Mouse (Mus musculus): ENCODE data around the gene Mrc2. TPM values are rescaled to one million over a fixed set of nuclear protein-coding genes. Genes with fewer than 3 reads are reported as not detected.
A peak's percentile ranks its signal among the peaks of the same experiment; 100 is the strongest.

Mrc2 gene
- polyA plus RNA-seq, 1 experiment from 2014 or later: 35.3 TPM

DNA sequence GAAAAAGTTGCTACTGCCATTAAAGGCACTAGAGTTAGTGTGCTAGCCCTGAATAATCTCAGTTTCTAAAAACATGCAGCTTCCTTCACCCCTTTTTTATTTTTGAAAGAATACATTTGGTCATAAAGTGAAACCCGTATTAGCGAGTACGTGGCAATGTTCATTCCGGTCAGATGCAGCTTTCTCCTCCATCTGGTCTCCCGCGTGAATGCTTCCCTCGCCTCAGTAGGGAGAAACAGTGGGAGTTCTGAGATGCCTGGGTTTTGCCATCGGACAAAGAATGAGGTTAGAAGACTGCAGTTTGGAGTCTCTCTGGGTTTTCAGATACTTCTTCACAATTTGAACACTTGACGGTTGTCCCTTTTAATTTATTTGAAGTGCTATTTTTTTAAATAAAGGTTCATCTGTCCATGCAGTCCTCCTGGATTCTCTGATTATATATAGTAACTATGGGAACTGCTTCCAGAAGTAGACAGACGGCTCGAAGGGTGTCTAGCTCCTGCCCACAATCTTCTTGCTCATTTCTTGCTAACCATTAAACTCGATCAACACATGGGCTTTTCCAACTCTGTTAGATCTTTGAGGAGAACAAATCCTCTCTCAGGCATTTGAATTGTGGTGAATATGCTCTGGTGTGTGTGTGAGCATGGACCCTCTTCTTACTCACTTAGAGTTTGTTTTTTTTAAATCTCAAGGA, 10.5 kb upstream of the Mrc2 start:
- 52% methylated on average over 12 of the region's 12 CpGs for WGBS
- no peak overlapping the region for H3K4me3 ChIP-seq
- peaks cover 34% of the 10 kb centered on the region for H3K4me1 ChIP-seq
- peaks cover 38% of the 10 kb centered on the region for H3K36me3 ChIP-seq
- H3K27me3 ChIP-seq: no peaks in the 10 kb centered on the region
- peak overlapping the region; percentile 64 for H3K27ac ChIP-seq
- no peak overlapping the region for H3K4me2 ChIP-seq (replicated peaks)
- H3K9me3 ChIP-seq: no peaks in the 10 kb centered on the region
- no peak for ATAC-seq (ENCODE audit: insufficient number of reproducible peaks, insufficient read depth, low FRiP score, low TSS enrichment)
- H3K9ac ChIP-seq: no peak overlapping the region

DNA sequence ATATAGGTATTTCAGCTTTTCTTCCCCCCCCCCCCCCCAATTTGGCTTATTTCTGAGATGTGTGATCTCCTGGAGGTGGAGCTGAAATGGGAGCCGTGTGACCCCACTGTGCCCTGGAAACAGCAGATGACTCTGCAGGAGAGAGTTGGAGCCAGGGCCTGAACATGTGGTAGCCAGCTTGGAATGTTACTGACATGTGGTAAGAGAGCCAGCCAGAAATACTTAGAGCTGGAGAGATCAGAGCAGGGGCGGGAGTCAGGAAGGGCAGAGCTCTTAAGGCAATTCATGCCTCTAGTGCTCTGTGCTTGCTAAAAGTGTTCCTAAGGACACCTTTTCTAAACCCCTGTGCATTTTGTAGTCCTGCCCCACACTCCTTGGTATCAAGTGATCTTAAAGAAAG, 10.0 kb upstream of the Mrc2 start:
- no peaks in the 10 kb centered on the region for H3K27me3 ChIP-seq
- peak overlapping the region; percentile 64 for H3K27ac ChIP-seq
- no peaks in the 10 kb centered on the region for H3K9me3 ChIP-seq
- no peak overlapping the region for H3K4me2 ChIP-seq (replicated peaks)
- peak; percentile 79; the same call in 1 of the 2 replicates for ATAC-seq (ENCODE audit: insufficient number of reproducible peaks, insufficient read depth, low FRiP score, low TSS enrichment)
- H3K36me3 ChIP-seq: peaks cover 33% of the 10 kb centered on the region
- H3K4me1 ChIP-seq: peaks cover 34% of the 10 kb centered on the region
- H3K9ac ChIP-seq: no peak overlapping the region
- 24% methylated on average over 2 of the region's 2 CpGs for WGBS
- H3K4me3 ChIP-seq: no peak overlapping the region

DNA sequence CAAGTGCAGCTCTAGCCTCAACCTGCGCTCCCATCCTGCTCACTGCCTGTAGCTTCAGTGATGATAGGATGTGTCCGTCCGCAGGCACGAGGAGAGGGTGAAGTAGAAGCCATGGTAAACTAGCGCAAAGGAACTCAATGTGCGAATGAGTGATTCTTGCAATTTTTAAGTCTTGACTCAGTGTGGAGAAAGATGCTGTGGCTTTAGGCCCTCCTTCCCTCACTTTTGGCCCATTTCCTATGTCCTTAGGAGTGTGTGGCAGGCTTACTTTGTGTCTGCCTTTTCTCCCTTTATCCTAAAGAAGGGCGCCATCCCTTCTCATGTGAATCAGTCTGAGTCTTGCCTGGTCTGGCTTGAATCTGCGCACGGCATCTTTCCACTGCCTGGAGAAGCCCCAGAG, 9.4 kb upstream of the Mrc2 start:
- 80% methylated on average over 9 of the region's 9 CpGs for WGBS
- no peaks in the 10 kb centered on the region for H3K27me3 ChIP-seq
- peaks cover 34% of the 10 kb centered on the region for H3K36me3 ChIP-seq
- no peak overlapping the region for H3K4me2 ChIP-seq (replicated peaks)
- H3K4me1 ChIP-seq: peaks cover 34% of the 10 kb centered on the region
- ATAC-seq (ENCODE audit: insufficient number of reproducible peaks, insufficient read depth, low FRiP score, low TSS enrichment): no peak
- H3K9me3 ChIP-seq: no peaks in the 10 kb centered on the region
- no peak overlapping the region for H3K4me3 ChIP-seq
- peak overlapping the region; percentile 64 for H3K27ac ChIP-seq
- H3K9ac ChIP-seq: no peak overlapping the region

DNA sequence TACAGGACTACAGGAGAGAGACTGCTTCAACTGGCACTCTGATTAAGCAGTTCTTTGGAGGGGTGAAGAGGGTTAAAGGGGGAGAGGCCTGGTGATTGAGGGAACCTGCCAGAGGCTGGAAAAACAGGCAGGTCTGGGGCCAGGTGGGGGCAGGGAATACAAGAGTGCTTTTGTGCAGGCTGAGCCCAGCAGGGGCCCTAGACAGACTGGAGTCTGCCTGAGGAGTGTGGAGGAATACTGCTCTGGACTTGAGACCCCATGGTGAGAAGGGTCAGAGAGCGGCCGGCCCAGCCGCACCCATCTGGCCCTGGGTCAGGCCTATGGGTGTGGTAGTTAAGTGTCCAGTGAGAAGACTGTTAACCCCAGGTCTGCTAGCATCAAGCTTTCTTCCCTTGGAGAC, 6.7 kb upstream of the Mrc2 start:
- Histone ChIP-seq H3K9ac (no peak overlapping the region), H3K4me2 (replicated peaks) (no peak overlapping the region), H3K4me3 (no peak overlapping the region), H3K4me1 (peaks cover 38% of the 10 kb centered on the region), H3K36me3 (peaks cover 28% of the 10 kb centered on the region; the same call in 1 of the 2 replicates), H3K9me3 (no peaks in the 10 kb centered on the region), H3K27me3 (no peaks in the 10 kb centered on the region), H3K27ac (peak overlapping the region; percentile 64)
- 35% methylated on average over 3 of the region's 3 CpGs for WGBS
- ATAC-seq (ENCODE audit: insufficient number of reproducible peaks, insufficient read depth, low FRiP score, low TSS enrichment): peak; percentile 58; the same call in 1 of the 2 replicates

DNA sequence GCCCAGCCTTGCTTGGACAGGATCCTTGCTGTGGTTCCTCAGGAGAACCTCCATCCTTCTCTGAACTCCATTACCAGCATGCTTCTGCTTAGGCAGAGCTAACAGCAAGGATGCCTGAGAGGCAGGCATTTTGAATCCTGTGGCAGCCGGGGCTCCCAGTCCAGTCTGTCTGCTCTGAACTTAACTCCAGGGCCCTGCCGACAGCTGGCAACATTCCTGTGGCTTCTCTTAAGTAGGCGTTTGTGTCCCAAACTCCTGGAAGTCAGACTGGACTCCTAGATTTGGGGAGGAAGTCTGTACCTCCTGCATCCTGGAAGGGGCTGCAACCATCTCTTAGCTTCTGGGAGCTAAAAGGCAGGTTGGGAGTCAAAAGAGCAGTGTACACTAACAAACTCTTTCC, 3.0 kb upstream of the Mrc2 start:
- WGBS: 34% methylated on average over 3 of the region's 3 CpGs
- no peak for ATAC-seq (ENCODE audit: insufficient number of reproducible peaks, insufficient read depth, low FRiP score, low TSS enrichment)
- Histone ChIP-seq H3K27ac (peak overlapping the region; percentile 7; the same call in 1 of the 2 replicates), H3K4me2 (replicated peaks) (no peak overlapping the region), H3K36me3 (peaks cover 18% of the 10 kb centered on the region; the same call in 1 of the 2 replicates), H3K4me3 (no peak overlapping the region), H3K9me3 (no peaks in the 10 kb centered on the region), H3K9ac (no peak overlapping the region), H3K27me3 (no peaks in the 10 kb centered on the region), H3K4me1 (peaks cover 41% of the 10 kb centered on the region)

DNA sequence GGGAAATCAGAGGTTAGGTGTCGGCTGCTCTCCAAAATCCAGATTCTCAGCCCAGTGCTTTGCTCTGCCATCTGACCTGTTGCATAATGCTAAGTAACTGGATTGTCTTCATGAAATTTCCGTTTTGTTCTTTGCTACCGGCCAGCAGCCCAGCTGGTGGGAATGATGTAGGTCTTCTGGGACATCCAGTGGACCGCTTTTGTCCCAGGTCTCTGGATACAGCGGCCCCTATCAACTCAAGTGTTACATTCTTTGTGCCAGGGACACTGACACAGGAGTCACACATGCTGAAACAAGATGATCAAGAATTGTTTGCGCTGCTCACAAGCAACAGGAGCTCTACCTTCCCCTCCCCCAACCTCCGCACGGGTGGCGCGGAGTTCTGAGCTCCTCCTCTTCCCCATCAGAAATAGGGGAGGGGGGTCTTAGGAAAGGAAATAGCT, 741 bp upstream of the Mrc2 start:
- H3K4me1 ChIP-seq: peaks cover 30% of the 10 kb centered on the region
- no peaks in the 10 kb centered on the region for H3K9me3 ChIP-seq
- no peaks in the 10 kb centered on the region for H3K27me3 ChIP-seq
- H3K27ac ChIP-seq: peak overlapping the region; percentile 98
- peak overlapping the region; percentile 78 for H3K9ac ChIP-seq
- H3K4me3 ChIP-seq: peak overlapping the region; percentile 65
- WGBS: 1% methylated on average over 10 of the region's 10 CpGs
- ATAC-seq (ENCODE audit: insufficient number of reproducible peaks, insufficient read depth, low FRiP score, low TSS enrichment): no peak
- peak overlapping the region; percentile 88 for H3K4me2 ChIP-seq (replicated peaks)
- H3K36me3 ChIP-seq: peaks cover 11% of the 10 kb centered on the region

DNA sequence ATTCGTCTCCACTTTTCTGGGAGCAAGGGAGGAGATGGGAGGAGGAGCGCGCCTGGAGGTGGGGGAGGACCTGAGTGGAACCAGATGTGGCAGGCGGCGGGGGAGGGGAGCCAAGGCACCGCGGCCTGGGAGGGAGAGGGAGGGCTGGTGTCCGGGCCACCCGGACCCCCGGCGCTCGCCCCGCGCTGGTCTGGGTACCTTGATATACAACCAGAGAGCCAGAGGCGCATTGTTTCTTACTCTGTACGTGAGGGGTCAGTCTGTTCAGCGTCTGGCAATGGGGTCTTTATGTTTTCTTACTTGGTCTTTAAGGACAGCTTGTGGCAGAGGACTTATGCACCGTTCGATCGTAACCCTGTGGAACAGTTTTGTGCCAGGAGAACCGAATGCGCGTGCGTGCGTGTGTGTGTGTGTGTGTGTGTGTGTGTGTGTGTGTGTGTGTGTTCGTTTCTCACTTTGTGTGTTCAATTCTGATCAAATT, 698 bp downstream of the Mrc2 start:
- Histone ChIP-seq H3K27ac (peak overlapping the region; percentile 98), H3K4me1 (peaks cover 30% of the 10 kb centered on the region), H3K9me3 (no peaks in the 10 kb centered on the region), H3K4me3 (peak overlapping the region; percentile 65), H3K4me2 (replicated peaks) (peak overlapping the region; percentile 88), H3K36me3 (peaks cover 19% of the 10 kb centered on the region), H3K9ac (peak overlapping the region; percentile 78), H3K27me3 (no peaks in the 10 kb centered on the region)
- peak; percentile 53; the same call in 1 of the 2 replicates for ATAC-seq (ENCODE audit: insufficient number of reproducible peaks, insufficient read depth, low FRiP score, low TSS enrichment)
- 2% methylated on average over 25 of the region's 26 CpGs for WGBS

DNA sequence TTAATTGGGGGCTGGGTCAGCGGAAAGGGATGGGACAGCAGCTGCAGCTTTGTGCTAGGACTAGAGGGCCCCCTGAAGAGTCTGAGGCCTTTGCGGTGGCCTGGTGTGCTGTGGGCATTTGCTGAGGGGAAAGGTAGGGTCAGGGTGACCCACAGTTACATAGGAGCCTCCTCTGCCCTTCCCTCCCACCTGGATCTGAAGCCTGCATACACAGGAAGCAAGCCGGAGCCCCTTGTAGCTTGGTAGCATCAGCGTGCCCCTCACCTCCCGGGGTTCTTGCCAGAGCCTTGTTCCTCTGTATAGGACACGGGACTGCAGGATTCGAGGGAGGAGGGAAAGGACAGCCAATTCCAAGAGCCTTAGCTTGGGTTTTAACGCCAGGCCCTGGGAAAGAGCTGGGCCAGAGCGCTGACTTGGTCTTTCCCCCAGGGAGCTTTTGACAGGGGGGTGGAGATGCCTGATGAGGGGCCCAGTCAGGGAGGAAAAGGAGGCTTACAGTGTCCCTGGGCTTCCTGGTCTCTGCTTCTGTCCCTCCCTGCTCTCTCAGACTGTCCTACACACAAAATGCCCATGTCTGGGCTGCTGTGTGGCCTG, 1.6 kb downstream of the Mrc2 start:
- peak overlapping the region; percentile 78 for H3K9ac ChIP-seq
- H3K4me1 ChIP-seq: peaks cover 30% of the 10 kb centered on the region
- H3K4me2 ChIP-seq (replicated peaks): peak overlapping the region; percentile 88
- peak overlapping the region; percentile 98 for H3K27ac ChIP-seq
- peaks cover 22% of the 10 kb centered on the region for H3K36me3 ChIP-seq
- 2% methylated on average over 9 of the region's 9 CpGs for WGBS
- no peaks in the 10 kb centered on the region for H3K9me3 ChIP-seq
- H3K27me3 ChIP-seq: no peaks in the 10 kb centered on the region
- peak overlapping the region; percentile 65 for H3K4me3 ChIP-seq
- no peak for ATAC-seq (ENCODE audit: insufficient number of reproducible peaks, insufficient read depth, low FRiP score, low TSS enrichment)

DNA sequence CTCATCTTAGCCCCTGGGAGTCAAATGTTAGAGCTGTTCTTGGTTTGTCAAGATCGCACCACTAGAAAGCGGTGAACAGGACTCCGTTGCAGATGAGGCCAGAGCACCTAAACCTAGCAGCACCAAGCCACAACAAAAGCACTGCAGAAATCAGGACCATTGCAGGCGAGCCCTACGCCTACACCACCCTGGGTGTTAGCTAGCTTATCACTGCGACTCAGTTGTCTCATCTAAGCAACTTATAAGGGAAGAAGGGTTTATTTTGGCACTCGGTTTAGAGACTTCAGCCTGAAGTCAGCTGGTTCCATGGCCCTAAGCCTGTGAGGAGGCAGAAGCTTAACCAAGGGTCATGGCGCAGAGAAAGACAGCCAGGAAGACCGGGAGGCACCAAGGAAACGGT, 3.6 kb downstream of the Mrc2 start:
- ATAC-seq (ENCODE audit: insufficient number of reproducible peaks, insufficient read depth, low FRiP score, low TSS enrichment): no peak
- H3K9me3 ChIP-seq: no peaks in the 10 kb centered on the region
- WGBS: 95% methylated on average over 10 of the region's 10 CpGs
- H3K4me2 ChIP-seq (replicated peaks): no peak overlapping the region
- no peaks in the 10 kb centered on the region for H3K27me3 ChIP-seq
- H3K4me3 ChIP-seq: no peak overlapping the region
- no peak overlapping the region for H3K27ac ChIP-seq
- peaks cover 23% of the 10 kb centered on the region for H3K4me1 ChIP-seq
- H3K9ac ChIP-seq: no peak overlapping the region
- H3K36me3 ChIP-seq: peaks cover 34% of the 10 kb centered on the region

DNA sequence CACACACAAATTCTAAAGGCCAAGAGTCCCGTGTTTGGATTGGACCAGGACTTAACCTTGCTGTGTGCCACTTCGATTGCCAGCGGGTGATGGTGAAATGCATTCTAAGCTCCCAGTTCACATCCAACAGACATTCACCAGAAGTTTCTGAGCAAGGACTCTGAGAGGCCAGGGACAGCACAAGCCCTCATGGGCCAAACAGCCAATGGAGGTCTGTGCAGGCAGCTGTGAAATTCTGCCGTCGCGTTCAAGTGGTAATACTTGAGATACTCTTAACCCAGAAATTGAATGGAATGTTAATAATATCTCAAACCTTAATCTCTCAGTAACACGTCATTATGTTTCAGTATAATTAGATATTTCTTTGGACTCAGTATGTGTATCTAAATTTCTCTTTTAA, 17.8 kb downstream of the Mrc2 start:
- H3K9ac ChIP-seq: no peak overlapping the region
- no peaks in the 10 kb centered on the region for H3K27me3 ChIP-seq
- H3K4me2 ChIP-seq (replicated peaks): no peak overlapping the region
- no peaks in the 10 kb centered on the region for H3K9me3 ChIP-seq
- H3K4me1 ChIP-seq: peaks cover 47% of the 10 kb centered on the region
- WGBS: 88% methylated on average over 7 of the region's 7 CpGs
- no peak for ATAC-seq (ENCODE audit: insufficient number of reproducible peaks, insufficient read depth, low FRiP score, low TSS enrichment)
- H3K36me3 ChIP-seq: peaks cover 15% of the 10 kb centered on the region
- no peak overlapping the region for H3K27ac ChIP-seq
- no peak overlapping the region for H3K4me3 ChIP-seq

DNA sequence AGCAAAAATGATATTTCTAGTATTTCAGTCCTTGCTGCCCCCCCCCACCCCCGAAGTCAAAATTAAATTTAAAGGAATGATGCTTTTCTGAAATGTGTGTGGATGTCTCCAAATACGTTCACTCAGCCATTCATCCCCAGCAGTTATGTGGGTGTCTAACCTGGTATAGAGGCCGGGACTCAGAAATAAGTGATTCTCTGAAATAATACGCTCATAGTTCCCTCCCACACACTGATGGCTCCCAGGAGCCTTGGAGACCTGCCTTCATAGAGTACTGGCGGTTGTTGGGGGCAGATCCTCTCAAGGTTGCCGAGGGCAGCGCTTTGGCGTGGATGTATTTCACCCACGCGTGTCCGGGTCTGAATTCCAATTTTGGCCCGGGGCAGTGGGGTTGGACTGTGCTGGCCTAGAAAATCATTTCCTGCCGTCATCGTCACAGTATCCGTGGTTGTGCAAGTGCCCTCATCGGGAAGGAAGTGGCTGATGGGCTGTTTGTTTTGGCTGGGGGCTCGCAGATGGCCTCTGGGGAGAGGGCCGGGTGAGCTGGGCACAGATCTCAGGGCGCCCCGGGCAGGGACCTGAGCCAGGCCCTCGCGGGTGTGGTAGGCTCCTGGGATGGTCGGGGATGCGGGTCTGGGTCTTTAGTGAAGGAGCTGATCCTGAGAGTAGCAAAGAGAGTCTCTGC, 19.0 kb downstream of the Mrc2 start:
- Histone ChIP-seq H3K4me2 (replicated peaks) (0 out of 2 replicates have a peak overlapping the region, but pooled peaks have one; percentile 12), H3K9me3 (no peaks in the 10 kb centered on the region), H3K27me3 (no peaks in the 10 kb centered on the region), H3K27ac (peak overlapping the region; percentile 81), H3K4me3 (no peak overlapping the region), H3K9ac (no peak overlapping the region), H3K36me3 (peaks cover 11% of the 10 kb centered on the region), H3K4me1 (peaks cover 52% of the 10 kb centered on the region)
- 38% methylated on average over 24 of the region's 24 CpGs for WGBS
- no peak for ATAC-seq (ENCODE audit: insufficient number of reproducible peaks, insufficient read depth, low FRiP score, low TSS enrichment)

Measured in embryonic facial prominence, embryonic 12.5 days (tissue).